Mouse (Mus musculus) erythroblast, embryonic 14.5 days (primary cell): ENCODE measurements around the gene Bivm. TPM values are rescaled to one million over a fixed set of nuclear protein-coding genes. Genes with fewer than 3 reads are reported as not detected.

Experiments
- H3K27me3 ChIP-seq: 2 replicates; pipeline ENCODE4 v1.6.1; 2012; ENCODE audit warnings: inconsistent platforms; ENCODE audit not compliant: control insufficient read depth
- H3K36me3 ChIP-seq: 2 replicates; pipeline ENCODE4 v1.6.1; 2012; ENCODE audit warnings: mild to moderate bottlenecking, inconsistent platforms; ENCODE audit not compliant: control insufficient read depth
- H3K4me1 ChIP-seq: 2 replicates; pipeline ENCODE4 v1.6.1; 2012; ENCODE audit warnings: inconsistent platforms; ENCODE audit not compliant: control insufficient read depth
- H3K4me3 ChIP-seq: replicated peaks from 2 replicates; pipeline ENCODE3; 2012; ENCODE audit warnings: moderate library complexity, mild to moderate bottlenecking, inconsistent platforms
- H3K9me3 ChIP-seq: 2 replicates; pipeline ENCODE4 v1.6.1; 2012; ENCODE audit warnings: low read length, inconsistent platforms, mixed read lengths; ENCODE audit not compliant: control insufficient read depth
- GATA1 ChIP-seq: IDR thresholded peaks from 2 replicates; pipeline ENCODE4 v1.6.1; 2012; ENCODE audit warnings: low read length, inconsistent platforms, mixed read lengths
- TAL1 ChIP-seq: IDR thresholded peaks from 3 replicates; pipeline ENCODE4 v1.6.1; 2012; ENCODE audit warnings: low read length, inconsistent platforms, mixed read lengths
- polyA plus RNA-seq: library from polyadenylated mRNA; stranded (reverse); fragments of >175 nt; gene quantifications from 2 replicates; pipeline ENCODE4 v1.2.3, GENCODE M21; 2012

Gene Bivm
- polyA plus RNA-seq, 1 experiment, result 0.06 TPM

DNA sequence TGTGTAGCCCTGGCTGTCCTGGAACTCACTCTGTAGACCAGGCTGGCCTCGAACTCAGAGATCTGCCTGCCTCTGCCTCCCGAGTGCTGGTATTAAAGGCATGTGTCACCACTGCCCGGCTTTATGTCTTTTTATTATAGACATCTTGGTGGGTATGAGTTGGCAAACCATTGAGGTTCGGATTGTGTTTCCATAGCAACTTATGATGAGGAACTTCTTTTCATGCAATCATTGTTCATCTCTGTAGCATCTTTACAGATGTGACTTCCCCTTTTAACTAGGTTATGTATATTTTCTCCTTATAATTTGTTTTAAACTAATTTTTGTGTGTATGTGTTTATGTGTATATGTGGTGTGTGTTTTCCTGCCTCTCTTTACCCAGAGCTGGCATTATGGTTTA, 6.8 kb downstream of the Bivm start:
- no peaks in the 10 kb centered on the region; the same call in 1 of the 2 replicates for H3K4me1 ChIP-seq
- no peaks in the 10 kb centered on the region for H3K27me3 ChIP-seq
- H3K4me3 ChIP-seq, result no peak overlapping the region
- H3K36me3 ChIP-seq, result peaks cover 6% of the 10 kb centered on the region
- TF ChIP-seq TAL1, result no peak
- TF ChIP-seq GATA1, result no peak
- H3K9me3 ChIP-seq, result no peaks in the 10 kb centered on the region

DNA sequence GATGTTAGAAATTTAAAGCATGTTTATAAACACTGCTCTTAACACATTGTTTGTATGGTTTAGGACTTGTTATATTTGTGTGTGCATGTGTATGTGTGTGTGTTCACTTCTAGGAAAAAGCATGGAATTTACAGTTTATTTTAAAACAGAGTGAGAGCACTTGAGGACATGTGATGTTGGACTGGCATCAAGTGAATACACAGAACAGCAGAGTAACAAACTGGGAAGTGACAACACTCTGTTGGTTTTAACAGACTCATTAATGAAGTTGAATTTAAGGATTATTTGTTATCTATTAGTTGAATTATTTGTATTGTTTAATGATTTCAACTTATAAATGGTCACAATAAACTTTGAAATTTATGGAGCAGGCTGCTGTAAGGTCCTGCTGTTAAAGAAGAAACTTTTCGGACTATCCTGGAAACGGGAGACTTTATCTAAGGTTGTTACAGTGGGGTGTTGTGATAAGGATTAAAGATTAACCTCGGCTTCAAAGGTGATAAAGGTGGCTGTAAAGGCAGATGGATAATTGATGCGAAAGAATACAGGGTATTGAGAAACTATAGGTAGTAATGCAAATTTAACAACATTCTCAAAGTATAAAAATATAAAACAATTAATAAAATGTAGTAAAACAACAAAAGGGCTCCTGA, 11.3 kb downstream of the Bivm start:
- H3K36me3 ChIP-seq, result peaks cover 6% of the 10 kb centered on the region
- H3K9me3 ChIP-seq, result no peaks in the 10 kb centered on the region
- no peaks in the 10 kb centered on the region for H3K27me3 ChIP-seq
- no peak overlapping the region for H3K4me3 ChIP-seq
- no peaks in the 10 kb centered on the region for H3K4me1 ChIP-seq
- TF ChIP-seq GATA1 (no peak), TAL1 (no peak)

DNA sequence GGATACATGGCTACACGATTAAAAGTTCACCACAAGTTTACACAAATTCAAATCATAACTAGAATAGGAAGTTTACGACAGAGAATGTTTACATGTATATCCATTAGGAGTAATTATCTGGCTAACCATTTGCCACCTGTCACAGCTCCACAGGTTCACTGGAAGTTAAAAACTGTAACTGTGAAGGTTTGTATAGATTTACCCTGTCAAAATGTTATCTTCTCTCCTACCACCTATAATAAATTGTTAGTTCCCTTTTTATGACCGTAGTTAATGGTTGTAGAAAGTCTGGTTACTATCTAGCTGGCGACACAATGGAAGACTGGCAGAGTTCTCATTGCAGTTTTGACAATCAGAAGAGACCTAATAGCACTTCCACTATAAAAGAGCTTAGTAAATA, 21.5 kb downstream of the Bivm start:
- H3K9me3 ChIP-seq, result no peaks in the 10 kb centered on the region
- TF ChIP-seq GATA1 (no peak), TAL1 (no peak)
- H3K4me1 ChIP-seq, result peaks cover under 1% of the 10 kb centered on the region; the same call in 1 of the 2 replicates
- H3K4me3 ChIP-seq, result no peak overlapping the region
- H3K36me3 ChIP-seq, result peaks cover 7% of the 10 kb centered on the region
- no peaks in the 10 kb centered on the region for H3K27me3 ChIP-seq

DNA sequence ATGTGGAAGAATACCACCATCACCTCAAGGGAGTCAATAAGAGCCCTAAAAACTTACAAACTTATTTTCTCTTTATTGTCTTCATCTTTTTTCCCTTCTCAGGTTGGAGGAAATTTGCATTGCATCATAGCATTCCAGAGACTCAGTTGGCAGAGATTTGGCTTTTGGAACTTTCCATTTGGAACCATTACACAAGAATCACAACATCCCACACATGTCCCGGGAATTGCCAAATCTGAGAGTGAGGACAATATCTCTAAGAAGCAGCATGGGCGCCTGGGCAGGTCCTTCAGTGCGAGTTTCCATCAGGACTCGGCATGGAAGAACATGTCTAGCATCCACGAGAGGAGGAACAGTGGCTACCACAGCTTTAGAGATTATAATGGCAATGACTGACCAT, 24.0 kb downstream of the Bivm start:
- H3K9me3 ChIP-seq, result no peaks in the 10 kb centered on the region
- peaks cover 7% of the 10 kb centered on the region for H3K36me3 ChIP-seq
- H3K4me1 ChIP-seq, result peaks cover 13% of the 10 kb centered on the region
- no peaks in the 10 kb centered on the region for H3K27me3 ChIP-seq
- H3K4me3 ChIP-seq, result no peak overlapping the region
- TF ChIP-seq GATA1, result no peak
- no peak for TF ChIP-seq TAL1

DNA sequence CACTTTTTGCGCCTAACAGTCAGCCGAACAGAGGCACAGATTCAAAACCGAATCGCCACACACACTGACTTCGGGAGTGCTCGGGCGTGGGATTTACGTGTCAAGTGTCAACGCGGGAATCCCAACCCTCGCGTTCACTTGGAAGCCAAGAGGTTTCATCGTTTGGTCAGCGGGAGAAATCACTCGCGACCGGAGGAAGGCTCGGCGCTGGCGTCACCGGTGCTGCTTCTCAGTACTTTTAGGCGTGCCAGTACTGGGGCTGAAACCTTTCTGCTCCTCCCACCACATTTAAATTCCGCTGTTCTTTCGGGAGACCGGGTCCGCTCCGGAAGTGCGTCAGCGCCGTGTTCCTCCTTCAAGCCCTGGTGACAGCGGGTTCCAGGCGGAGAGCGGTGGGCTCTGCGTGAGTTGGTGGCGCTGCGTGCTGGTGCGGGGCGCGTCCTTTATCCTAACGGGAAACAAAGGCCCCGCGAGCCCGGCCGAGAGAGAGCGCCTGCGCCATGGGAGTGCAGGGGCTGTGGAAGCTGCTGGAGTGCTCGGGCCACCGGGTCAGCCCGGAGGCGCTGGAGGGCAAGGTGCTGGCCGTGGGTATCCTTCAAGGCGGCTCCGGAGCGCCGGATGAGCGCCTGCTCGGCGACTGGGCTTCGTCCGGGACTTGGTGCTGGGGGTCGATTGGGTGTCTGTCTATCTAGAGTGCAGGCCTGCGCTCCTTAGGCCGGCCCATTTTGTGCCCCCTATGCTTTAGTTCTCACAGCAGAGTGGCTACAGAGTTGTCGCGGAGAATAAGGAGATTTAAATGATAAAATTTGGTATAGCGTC, 29.0 kb downstream of the Bivm start, which contains the start of gene Ercc5:
Gene Ercc5, plus strand, starts transcription at position 182 of the 819 bp plus-strand sequence.
- no peaks in the 10 kb centered on the region for H3K27me3 ChIP-seq
- H3K9me3 ChIP-seq, result no peaks in the 10 kb centered on the region
- no peak for TF ChIP-seq TAL1
- H3K36me3 ChIP-seq, result peaks cover 2% of the 10 kb centered on the region
- peak within 1 kb of the TSS; percentile 85 for H3K4me3 ChIP-seq
- peaks cover 17% of the 10 kb centered on the region for H3K4me1 ChIP-seq

DNA sequence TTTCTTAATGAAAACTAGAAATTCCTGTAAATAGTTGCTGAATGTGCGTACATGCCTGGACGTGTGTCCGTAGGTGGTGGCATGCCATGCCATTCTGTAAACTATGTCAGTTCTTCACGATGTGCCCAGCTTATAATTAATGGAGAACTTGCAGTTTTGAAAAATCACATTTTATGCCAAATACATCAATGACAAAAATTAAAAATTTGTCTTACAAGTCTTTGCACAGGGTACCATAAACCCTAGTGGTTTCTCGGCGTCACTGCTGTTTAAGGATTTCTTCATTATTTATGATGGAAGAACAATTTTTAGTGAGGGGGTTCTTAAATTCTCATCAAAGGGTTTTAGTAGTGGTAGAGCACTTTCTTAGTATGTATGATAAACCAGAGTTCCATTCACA, 29.9 kb downstream of the Bivm start:
- Histone ChIP-seq H3K4me3 (peak overlapping the region; percentile 85), H3K9me3 (no peaks in the 10 kb centered on the region), H3K27me3 (no peaks in the 10 kb centered on the region), H3K36me3 (no peaks in the 10 kb centered on the region), H3K4me1 (peaks cover 17% of the 10 kb centered on the region)
- no peak for TF ChIP-seq TAL1

DNA sequence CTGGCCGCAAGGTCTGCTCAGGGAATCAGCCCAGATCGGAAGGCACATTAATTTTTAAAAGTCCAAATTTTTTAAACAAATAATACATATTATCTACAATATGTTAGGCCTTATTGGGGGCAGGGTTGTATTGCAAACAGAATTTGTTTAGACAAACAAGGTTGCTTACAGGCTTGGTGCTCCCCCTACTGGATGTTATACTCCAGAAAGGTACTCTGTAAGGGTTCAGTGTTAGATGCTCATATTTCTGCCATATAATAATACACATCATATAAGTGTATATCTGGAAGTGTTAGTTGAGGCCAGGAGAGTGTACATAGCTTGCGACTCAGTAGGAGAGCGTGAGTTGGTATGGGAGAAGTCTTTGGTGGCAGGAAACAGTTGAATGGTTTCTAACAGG, 36.5 kb downstream of the Bivm start:
- no peaks in the 10 kb centered on the region for H3K27me3 ChIP-seq
- H3K4me1 ChIP-seq, result no peaks in the 10 kb centered on the region
- H3K9me3 ChIP-seq, result no peaks in the 10 kb centered on the region
- no peak for TF ChIP-seq GATA1
- no peak for TF ChIP-seq TAL1
- H3K36me3 ChIP-seq, result peaks cover 24% of the 10 kb centered on the region
- no peak overlapping the region for H3K4me3 ChIP-seq

DNA sequence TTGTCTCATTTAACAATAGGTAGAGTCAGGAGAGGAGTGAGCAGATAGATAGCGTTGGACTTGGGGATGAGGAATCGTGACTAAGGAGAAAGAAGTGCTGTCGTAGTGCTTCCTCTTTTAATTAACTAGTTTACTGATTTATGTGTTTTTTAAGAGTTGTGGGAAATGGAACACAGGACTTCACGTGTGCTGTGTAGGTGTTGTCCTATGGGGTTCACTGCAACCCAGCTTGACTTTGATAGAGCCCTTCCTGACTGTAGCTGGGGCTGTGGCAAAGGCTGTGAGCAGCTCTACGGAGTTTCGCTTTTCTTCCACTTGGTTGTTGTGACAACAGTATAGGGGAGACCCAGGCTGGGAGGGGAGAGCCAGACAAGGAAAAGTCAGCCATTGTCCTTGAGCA, 39.6 kb downstream of the Bivm start:
- Histone ChIP-seq H3K9me3 (no peaks in the 10 kb centered on the region), H3K27me3 (no peaks in the 10 kb centered on the region), H3K4me3 (no peak overlapping the region), H3K36me3 (peaks cover 50% of the 10 kb centered on the region), H3K4me1 (no peaks in the 10 kb centered on the region)
- TF ChIP-seq GATA1 (no peak), TAL1 (no peak)

DNA sequence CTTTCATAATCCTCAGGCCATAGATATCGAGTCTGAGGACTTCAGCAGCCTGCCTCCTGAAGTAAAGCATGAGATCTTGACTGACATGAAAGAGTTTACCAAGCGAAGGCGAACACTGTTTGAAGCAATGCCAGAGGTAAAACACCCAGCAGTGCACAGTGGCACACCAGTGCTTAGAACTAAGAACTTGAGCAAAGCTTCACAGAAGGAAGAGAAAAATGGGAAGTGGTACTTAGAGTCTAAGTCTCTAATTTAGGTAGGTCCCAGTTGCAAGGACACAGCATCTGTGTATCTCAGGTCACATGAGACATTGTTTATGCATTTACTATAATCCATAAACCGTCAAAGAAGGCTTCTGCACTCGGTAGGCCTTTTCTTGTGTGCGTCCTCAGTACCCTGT, 43.1 kb downstream of the Bivm start:
- Histone ChIP-seq H3K4me1 (no peaks in the 10 kb centered on the region), H3K9me3 (no peaks in the 10 kb centered on the region), H3K4me3 (no peak overlapping the region), H3K36me3 (peaks cover 66% of the 10 kb centered on the region), H3K27me3 (no peaks in the 10 kb centered on the region)
- TF ChIP-seq GATA1 (no peak), TAL1 (no peak)

DNA sequence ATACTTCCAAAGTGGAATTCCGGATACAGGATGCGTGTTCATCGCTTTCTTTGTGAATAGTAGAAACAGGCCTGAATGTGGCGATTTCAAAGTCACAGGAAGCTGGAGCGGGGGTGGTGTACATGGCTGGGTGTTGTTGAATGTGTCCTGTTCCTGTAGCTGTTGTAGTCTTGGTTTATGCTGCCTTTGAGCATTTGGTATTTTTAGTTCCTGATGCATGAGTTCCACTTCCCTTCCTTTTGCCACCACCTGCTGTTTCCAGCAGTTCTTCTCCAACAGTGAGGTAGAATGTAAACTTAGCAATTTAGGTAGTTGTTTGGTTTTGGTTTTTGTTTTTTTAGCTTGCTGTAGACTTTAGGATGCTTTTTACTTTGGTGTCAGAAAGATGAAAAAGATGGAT, 43.6 kb downstream of the Bivm start:
- no peak for TF ChIP-seq TAL1
- no peak for TF ChIP-seq GATA1
- no peaks in the 10 kb centered on the region for H3K4me1 ChIP-seq
- peaks cover 72% of the 10 kb centered on the region for H3K36me3 ChIP-seq
- no peak overlapping the region for H3K4me3 ChIP-seq
- no peaks in the 10 kb centered on the region for H3K9me3 ChIP-seq
- H3K27me3 ChIP-seq, result no peaks in the 10 kb centered on the region
